Mouse (Mus musculus) hindbrain, embryonic 15.5 days (tissue): ENCODE data around the gene Tenm4. TPM values are rescaled to one million over a fixed set of nuclear protein-coding genes. Genes with fewer than 3 reads are reported as not detected.

Experiments used
- ATAC-seq: fragments of 200-750 bp; cut with Nextera tagmentation; 2 replicates; pipeline ENCODE4 v1.8.0; 2017; ENCODE audit warnings: low read depth, moderate number of reproducible peaks, moderate TSS enrichment; ENCODE audit not compliant: low FRiP score
- H3K27ac ChIP-seq: fragments of 300-500 bp; sonication (generic); replicated peaks from 2 replicates; pipeline ENCODE4 v1.5.1; 2015; ENCODE audit warnings: mild to moderate bottlenecking, inconsistent platforms
- H3K27me3 ChIP-seq: fragments of 300-500 bp; sonication (generic); 2 replicates; pipeline ENCODE4 v1.6.1; 2015; ENCODE audit warnings: control low read depth, inconsistent platforms
- H3K36me3 ChIP-seq: fragments of 300-500 bp; sonication (generic); 2 replicates; pipeline ENCODE4 v1.6.1; 2015; ENCODE audit warnings: control low read depth, inconsistent platforms
- H3K4me1 ChIP-seq: fragments of 300-500 bp; sonication (generic); replicated peaks from 2 replicates; pipeline ENCODE4 v1.6.1; 2015; ENCODE audit warnings: control low read depth, inconsistent platforms
- H3K4me2 ChIP-seq: fragments of 300-500 bp; sonication (generic); 2 replicates; pipeline ENCODE4 v1.6.1; 2015; ENCODE audit warnings: moderate library complexity, mild to moderate bottlenecking, inconsistent platforms
- H3K4me3 ChIP-seq: fragments of 300-500 bp; sonication (generic); 2 replicates; pipeline ENCODE4 v1.5.1; 2015; ENCODE audit warnings: mild to moderate bottlenecking, inconsistent platforms
- H3K9ac ChIP-seq: fragments of 300-500 bp; sonication (generic); 2 replicates; pipeline ENCODE4 v1.6.1; 2015; ENCODE audit warnings: inconsistent platforms
- H3K9me3 ChIP-seq: fragments of 300-500 bp; sonication (generic); 2 replicates; pipeline ENCODE4 v1.6.1; 2016; ENCODE audit warnings: control low read depth, inconsistent platforms
- WGBS: fragments of 180-500 bp; shearing (Covaris S2); methylation state at CpG from one replicate; pipeline ENCODE4 v1.1.7; 2015; 5-methylcytosine and 5-hydroxymethylcytosine counted together
- polyA plus RNA-seq: library from polyadenylated mRNA; unstranded; fragments of >200 nt; fragmentation: Nextera tagmentation; extraction: Ambion mirVana; gene quantifications from 2 replicates; pipeline ENCODE4 v1.2.1, GENCODE M21; 2015

Gene Tenm4
- polyA plus RNA-seq, 1 experiment from 2014 or later = 39.0 TPM

DNA sequence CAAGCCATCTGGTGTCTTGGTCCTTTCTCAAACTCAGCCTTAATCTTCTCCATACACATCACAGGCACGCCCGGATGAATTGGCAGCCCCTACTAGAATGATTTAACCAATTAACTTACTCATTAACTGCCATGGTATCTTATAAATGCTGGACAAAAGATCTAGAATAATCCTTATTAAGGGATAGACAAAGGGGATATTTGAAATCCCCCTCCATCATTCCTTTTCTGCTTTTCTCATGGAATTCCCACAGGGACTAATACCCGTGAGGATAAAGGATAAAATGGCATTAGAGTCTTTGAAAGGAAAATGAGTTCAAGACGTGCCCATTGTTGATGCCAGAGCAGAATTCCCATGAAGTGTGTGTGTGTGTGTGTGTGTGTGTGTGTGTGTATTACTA, 99.6 kb downstream of the Tenm4 start:
- Histone ChIP-seq H3K36me3 (no peaks in the 10 kb centered on the region), H3K27ac (no peak overlapping the region), H3K27me3 (no peaks in the 10 kb centered on the region), H3K4me1 (peaks cover 5% of the 10 kb centered on the region), H3K9me3 (no peaks in the 10 kb centered on the region), H3K9ac (no peak overlapping the region), H3K4me3 (no peak overlapping the region), H3K4me2 (no peak overlapping the region)
- 36% methylated on average over 4 of the region's 4 CpGs for WGBS
- no peak for ATAC-seq

DNA sequence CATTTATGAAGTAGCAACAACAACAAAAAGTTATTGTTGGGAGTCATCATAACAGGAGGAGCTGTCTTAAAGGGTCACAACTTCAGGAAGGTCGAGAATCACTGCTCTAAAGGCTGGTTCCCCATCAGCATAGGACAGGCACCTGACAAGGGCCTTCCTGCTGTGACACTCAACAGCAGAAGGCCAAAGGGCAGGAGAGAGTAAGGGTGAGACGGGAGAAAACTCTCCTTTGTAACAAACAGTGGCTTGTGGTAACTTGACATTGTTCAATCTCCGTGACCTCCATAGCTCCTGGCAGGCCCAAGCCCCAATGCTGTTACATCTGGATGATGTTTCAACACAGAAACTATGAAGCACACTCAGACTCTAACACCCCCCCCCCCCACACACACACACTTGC, 101.0 kb downstream of the Tenm4 start:
- no peak overlapping the region for H3K9ac ChIP-seq
- 71% methylated on average over 3 of the region's 3 CpGs for WGBS
- ATAC-seq = no peak

DNA sequence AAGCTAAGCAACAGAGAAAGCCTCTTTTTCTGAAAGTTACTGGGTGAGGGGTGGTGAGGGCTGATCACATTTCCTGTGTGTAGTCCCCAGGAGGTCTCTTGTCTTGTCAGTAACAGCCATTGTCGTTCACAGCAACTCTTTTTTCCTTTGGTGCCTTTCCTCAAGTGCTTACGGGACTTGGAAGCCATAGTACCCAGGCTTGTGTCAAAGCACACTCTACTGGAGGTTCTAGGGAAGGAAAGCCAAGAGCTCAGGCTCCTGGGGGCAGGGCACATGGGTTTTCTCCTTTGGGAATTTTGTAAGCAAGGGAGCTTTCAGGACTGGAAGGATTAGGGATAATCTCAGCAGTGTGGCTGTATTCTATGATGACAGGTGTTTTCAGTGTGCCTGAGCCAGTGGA, 103.4 kb downstream of the Tenm4 start:
- 85% methylated on average over 2 of the region's 2 CpGs for WGBS
- no peak for ATAC-seq
- H3K9ac ChIP-seq = no peak overlapping the region
- no peaks in the 10 kb centered on the region for H3K27me3 ChIP-seq
- H3K4me3 ChIP-seq = no peak overlapping the region
- no peak overlapping the region for H3K27ac ChIP-seq
- no peak overlapping the region for H3K4me2 ChIP-seq
- no peaks in the 10 kb centered on the region for H3K36me3 ChIP-seq
- no peaks in the 10 kb centered on the region for H3K9me3 ChIP-seq
- peaks cover 12% of the 10 kb centered on the region; the same call in 1 of the 2 replicates for H3K4me1 ChIP-seq

More for the DNA sequence above, 101.0 kb downstream of the Tenm4 start:
- Histone ChIP-seq H3K27ac (no peak overlapping the region), H3K4me3 (no peak overlapping the region), H3K4me2 (no peak overlapping the region), H3K36me3 (no peaks in the 10 kb centered on the region), H3K4me1 (no peaks in the 10 kb centered on the region), H3K9me3 (no peaks in the 10 kb centered on the region), H3K27me3 (no peaks in the 10 kb centered on the region)

DNA sequence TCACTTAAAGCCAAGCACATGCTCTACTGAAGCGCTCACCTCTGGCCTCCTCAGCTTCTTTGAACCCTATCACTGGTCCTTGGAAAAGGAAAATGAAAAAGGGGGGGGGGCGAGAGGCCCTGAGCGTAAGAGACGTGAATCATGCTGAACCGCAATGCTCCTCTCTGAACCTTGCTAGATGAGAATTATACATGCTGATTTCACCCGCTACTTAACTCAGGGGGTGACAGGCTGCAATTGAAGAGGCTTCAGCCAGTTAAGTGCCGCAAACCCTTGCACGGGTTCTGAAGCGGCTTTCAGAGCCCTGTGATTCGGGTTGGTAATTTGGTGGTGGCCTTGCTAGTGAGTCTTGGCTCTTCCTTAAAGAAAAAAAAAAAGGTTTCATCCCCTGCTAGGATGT, 106.5 kb downstream of the Tenm4 start:
- 58% methylated on average over 10 of the region's 10 CpGs for WGBS
- no peaks in the 10 kb centered on the region for H3K9me3 ChIP-seq
- 0 out of 2 replicates have a peak, but pooled peaks have one; percentile 9 for ATAC-seq
- H3K27me3 ChIP-seq = no peaks in the 10 kb centered on the region
- no peaks in the 10 kb centered on the region for H3K36me3 ChIP-seq
- no peak overlapping the region for H3K4me2 ChIP-seq
- peaks cover 12% of the 10 kb centered on the region; the same call in 1 of the 2 replicates for H3K4me1 ChIP-seq
- no peak overlapping the region for H3K9ac ChIP-seq
- H3K4me3 ChIP-seq = no peak overlapping the region
- H3K27ac ChIP-seq = no peak overlapping the region; the same call in 1 of the 2 replicates

DNA sequence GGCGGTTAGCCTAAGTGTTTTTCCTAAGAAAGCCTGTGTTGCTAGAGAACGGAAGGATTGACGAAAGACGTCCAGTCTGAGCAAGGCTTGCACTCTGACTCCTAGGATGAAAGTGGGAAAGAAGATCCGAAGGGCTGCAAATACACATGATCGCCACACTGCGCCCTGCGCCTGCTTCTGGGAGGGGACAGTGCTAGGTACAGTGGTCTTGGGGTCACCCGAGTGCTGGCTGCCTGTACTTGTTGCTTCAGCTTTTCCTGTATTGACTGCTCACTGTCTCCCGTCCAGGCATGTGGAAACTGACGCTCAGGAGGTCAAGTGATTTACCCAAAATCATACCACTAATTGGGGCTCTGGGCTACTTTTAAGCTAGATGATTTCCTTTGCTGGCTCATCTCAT, 107.3 kb downstream of the Tenm4 start:
- ATAC-seq = peak; percentile 39; the same call in 1 of the 2 replicates
- Histone ChIP-seq H3K27me3 (no peaks in the 10 kb centered on the region), H3K9ac (no peak overlapping the region), H3K4me3 (no peak overlapping the region), H3K27ac (no peak overlapping the region), H3K4me1 (peaks cover 12% of the 10 kb centered on the region; the same call in 1 of the 2 replicates), H3K36me3 (no peaks in the 10 kb centered on the region), H3K9me3 (no peaks in the 10 kb centered on the region), H3K4me2 (no peak overlapping the region)
- WGBS = 84% methylated on average over 11 of the region's 11 CpGs

GRCm38 (mm10) chr7:96280795-96281194, 109.7 kb downstream of the Tenm4 start:
- Histone ChIP-seq H3K27me3 (no peaks in the 10 kb centered on the region), H3K9ac (no peak overlapping the region), H3K4me3 (no peak overlapping the region), H3K4me2 (no peak overlapping the region), H3K9me3 (no peaks in the 10 kb centered on the region), H3K36me3 (no peaks in the 10 kb centered on the region), H3K27ac (no peak overlapping the region), H3K4me1 (peaks cover 12% of the 10 kb centered on the region; the same call in 1 of the 2 replicates)
- 69% methylated on average over 4 of the region's 4 CpGs for WGBS
- ATAC-seq = 0 out of 2 replicates have a peak, but pooled peaks have one; percentile 14

- Histone ChIP-seq H3K4me1 (peaks cover 8% of the 10 kb centered on the region; the same call in 1 of the 2 replicates), H3K27me3 (no peaks in the 10 kb centered on the region), H3K27ac (no peak overlapping the region), H3K36me3 (no peaks in the 10 kb centered on the region), H3K9me3 (no peaks in the 10 kb centered on the region), H3K4me2 (no peak overlapping the region), H3K4me3 (no peak overlapping the region), H3K9ac (no peak overlapping the region)
- WGBS = 28% methylated on average over 2 of the region's 2 CpGs
- ATAC-seq = peak; percentile 52
Observed at GRCm38 (mm10) chr7:96290576-96290975, 119.5 kb downstream of the Tenm4 start.

- WGBS = 92% methylated on average over 5 of the region's 5 CpGs
- Histone ChIP-seq H3K27me3 (no peaks in the 10 kb centered on the region), H3K4me2 (no peak overlapping the region), H3K27ac (no peak overlapping the region), H3K4me3 (no peak overlapping the region), H3K36me3 (no peaks in the 10 kb centered on the region), H3K4me1 (no peaks in the 10 kb centered on the region), H3K9ac (no peak overlapping the region), H3K9me3 (no peaks in the 10 kb centered on the region)
- no peak for ATAC-seq
Observed at GRCm38 (mm10) chr7:96295959-96296358, 124.9 kb downstream of the Tenm4 start.

GRCm38 (mm10) chr7:96300826-96301397, 129.9 kb downstream of the Tenm4 start:
- no peak overlapping the region for H3K27ac ChIP-seq
- no peak overlapping the region for H3K4me2 ChIP-seq
- H3K9me3 ChIP-seq = no peaks in the 10 kb centered on the region
- H3K27me3 ChIP-seq = no peaks in the 10 kb centered on the region
- no peak overlapping the region for H3K9ac ChIP-seq
- H3K4me3 ChIP-seq = no peak overlapping the region
- H3K4me1 ChIP-seq = 0 out of 2 replicates have a peak, but pooled peaks cover 4% of the 10 kb centered on the region
- no peak for ATAC-seq
- H3K36me3 ChIP-seq = no peaks in the 10 kb centered on the region
- 87% methylated on average over 8 of the region's 8 CpGs for WGBS

- H3K4me1 ChIP-seq = 0 out of 2 replicates have a peak, but pooled peaks cover 4% of the 10 kb centered on the region
- no peak overlapping the region for H3K4me3 ChIP-seq
- H3K36me3 ChIP-seq = no peaks in the 10 kb centered on the region
- WGBS = 66% methylated on average over 3 of the region's 3 CpGs
- no peaks in the 10 kb centered on the region for H3K9me3 ChIP-seq
- ATAC-seq = no peak
- no peak overlapping the region for H3K27ac ChIP-seq
- no peaks in the 10 kb centered on the region for H3K27me3 ChIP-seq
- H3K4me2 ChIP-seq = no peak overlapping the region
- H3K9ac ChIP-seq = no peak overlapping the region
Observed at GRCm38 (mm10) chr7:96301813-96302212, 130.8 kb downstream of the Tenm4 start.

GRCm38 (mm10) chr7:96303963-96304362, 132.9 kb downstream of the Tenm4 start:
- Histone ChIP-seq H3K36me3 (no peaks in the 10 kb centered on the region), H3K4me1 (0 out of 2 replicates have a peak, but pooled peaks cover 4% of the 10 kb centered on the region), H3K9ac (no peak overlapping the region), H3K4me2 (no peak overlapping the region), H3K4me3 (no peak overlapping the region), H3K27me3 (no peaks in the 10 kb centered on the region), H3K27ac (no peak overlapping the region), H3K9me3 (no peaks in the 10 kb centered on the region)
- WGBS = 44% methylated on average over 2 of the region's 2 CpGs
- no peak for ATAC-seq

- H3K27ac ChIP-seq = no peak overlapping the region
- no peaks in the 10 kb centered on the region for H3K9me3 ChIP-seq
- no peak overlapping the region for H3K4me3 ChIP-seq
- H3K9ac ChIP-seq = no peak overlapping the region
- H3K4me2 ChIP-seq = no peak overlapping the region
- no peaks in the 10 kb centered on the region for H3K36me3 ChIP-seq
- 0 out of 2 replicates have a peak, but pooled peaks cover 4% of the 10 kb centered on the region for H3K4me1 ChIP-seq
- 55% methylated on average over 5 of the region's 5 CpGs for WGBS
- ATAC-seq = no peak
- no peaks in the 10 kb centered on the region for H3K27me3 ChIP-seq
Observed at GRCm38 (mm10) chr7:96305382-96305935, 134.4 kb downstream of the Tenm4 start.
